Mouse (Mus musculus) liver, postnatal 0 days (tissue): ENCODE results near the gene Extl1.

Experiments
- CTCF ChIP-seq: sonication (generic); IDR thresholded peaks from 2 replicates; pipeline ENCODE4 v1.5.1; 2016; ENCODE audit warnings: antibody characterized with exemption, low read depth
- EP300 ChIP-seq: IDR thresholded peaks from 2 replicates; pipeline ENCODE4 v1.6.1; 2016; ENCODE audit warnings: antibody characterized with exemption, low read depth, mild to moderate bottlenecking

- TF ChIP-seq CTCF (no peak), EP300 (no peak)
These were observed 24.0 kb downstream of the Extl1 start for GRCm38 (mm10) chr4:134359649-134360048.
